Mouse (Mus musculus): ENCODE results near the gene Drd4.

DNA sequence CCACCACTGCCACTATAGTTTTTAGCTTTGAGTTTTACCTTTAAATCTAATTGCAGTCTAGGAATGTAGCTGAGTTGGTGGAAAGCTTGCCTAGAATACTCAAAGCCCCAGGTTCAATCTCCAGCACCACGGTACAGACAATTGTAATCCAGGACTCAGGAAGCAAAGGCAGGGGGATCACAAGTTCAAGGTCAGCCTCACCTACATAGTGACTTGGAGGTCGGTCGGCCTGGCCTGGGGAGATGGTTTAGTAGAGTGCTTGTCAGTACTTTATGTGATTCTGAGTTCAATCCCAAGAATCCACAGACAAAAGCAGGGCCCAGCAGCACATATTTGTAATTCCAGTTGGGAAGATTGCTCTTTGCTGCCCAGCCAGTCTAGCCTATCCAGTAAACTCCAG is 3.8 kb upstream of the Drd4 start:
- no peak for TF ChIP-seq CTCF (IDR thresholded peaks at IDR 0.05; ENCODE audit: low read depth)
- no peak for TF ChIP-seq EP300 (IDR thresholded peaks at IDR 0.05; ENCODE audit: low read depth)

Data from liver, embryonic 14.5 days (tissue).